Mouse (Mus musculus) cerebellum, postnatal 14 days (tissue): Measurements from ENCODE around the gene Gm3252.
"Not testable (repeated sequence)": the region's sequence is repeated elsewhere in the genome, so short reads cannot be mapped to it uniquely, and the experiment has no call there.

ENCODE experiments used
- DNase-seq, 2 experiments: peaks; one replicate each; pipeline ENCODE4 v3.0.0; 2021; ENCODE audit warnings: mixed read lengths in 2 of 2

The Gm3252 gene

GRCm38 (mm10) chr14:4726038-4726880 is at the start of gene Gm3252:
Gene Gm3252, plus strand, starts transcription at chr14:4726775.
- DNase-seq, result not testable (repeated sequence)

DNA sequence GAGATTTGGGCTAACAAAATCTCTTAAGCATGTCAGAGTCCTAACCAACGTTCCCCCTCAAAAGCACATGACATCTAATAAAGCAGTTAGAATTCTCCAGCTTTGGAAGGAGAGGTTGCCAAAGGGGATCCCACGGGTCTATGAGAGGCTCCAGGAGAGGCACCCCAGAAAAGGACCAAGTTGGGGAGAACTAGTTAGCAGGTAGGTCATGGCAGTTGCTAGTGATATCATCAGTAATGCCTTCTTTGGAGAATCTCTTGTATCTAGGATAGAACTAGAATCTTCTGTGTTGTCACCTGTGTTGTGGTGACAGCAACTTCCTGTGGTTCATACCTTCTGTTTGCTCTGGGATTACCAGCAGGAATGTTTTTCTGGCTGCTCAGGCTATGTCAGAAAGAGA is 17.6 kb upstream of the Gm3252 start, which contains the start of gene Gm7876:
Gene Gm7876, plus strand, starts transcription at position 301 of the 400 bp plus-strand sequence.
- DNase-seq, result not testable (repeated sequence)

DNA sequence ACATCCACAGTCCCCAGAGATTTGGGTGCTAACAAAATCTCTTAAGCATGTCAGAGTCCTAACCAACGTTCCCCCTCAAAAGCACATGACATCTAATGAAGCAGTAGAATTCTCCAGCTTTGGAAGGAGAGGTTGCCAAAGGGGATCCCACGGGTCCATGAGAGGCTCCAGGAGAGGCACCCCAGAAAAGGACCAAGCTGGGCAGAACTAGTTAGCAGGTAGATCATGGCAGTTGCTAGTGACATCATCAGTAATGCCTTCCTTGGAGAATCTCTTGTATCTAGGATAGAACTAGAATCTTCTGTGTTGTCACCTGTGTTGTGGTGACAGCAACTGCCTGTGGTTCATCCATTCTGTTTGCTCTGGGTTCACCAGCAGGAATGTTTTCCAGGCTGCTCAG is 49.5 kb downstream of the Gm3252 start, which contains the start of gene Gm9602:
Gene Gm9602, plus strand, starts transcription at position 301 of the 400 bp plus-strand sequence.
- DNase-seq, result not testable (repeated sequence)
